In genomic region chr16:29931746-29932351, GRCm38 (mm10) we compare ENCODE assay signal across 25 mouse cellular contexts.
A peak's percentile ranks its signal among the peaks of the same experiment; 100 is the strongest.
DNase-seq lines count a peak whose midpoint lies in the region; ATAC-seq and TF ChIP-seq lines count a peak whose summit lies in the region.
"Had no signal": no experiment of that assay in that cellular context is flagged by ENCODE, and none has a peak within 500 bp of the region (broad histone marks: within the 10 kb centered on the region; RNA-seq: fewer than 3 reads in every experiment).

No protein-coding gene starts in this region.

- H3K4me3 ChIP-seq in limb, embryonic 12.5 days (replicated peaks) = no peak overlapping the region
- H3K4me3 ChIP-seq in limb, embryonic 10.5 days = no peak overlapping the region
- H3K4me3 ChIP-seq in intestine, embryonic 15.5 days (replicated peaks) = no peak overlapping the region
- no peak overlapping the region for H3K4me3 ChIP-seq in intestine, embryonic 16.5 days (ENCODE audit: low read length)
- no peak overlapping the region for H3K4me3 ChIP-seq in stomach, postnatal 0 days (ENCODE audit: low read depth, low read length)
- H3K4me3 ChIP-seq: embryonic facial prominence, embryonic 12.5 days; embryonic facial prominence, embryonic 15.5 days; gastrocnemius, adult 2 months; heart, adult 2 months; hindbrain, embryonic 10.5 days; hindbrain, embryonic 13.5 days had no signal

- peaks cover 8% of the 10 kb centered on the region for H3K4me1 ChIP-seq in limb, embryonic 12.5 days (replicated peaks)
- peaks cover 5% of the 10 kb centered on the region; the same call in 1 of the 2 replicates for H3K4me1 ChIP-seq in limb, embryonic 10.5 days
- no peaks in the 10 kb centered on the region for H3K4me1 ChIP-seq in intestine, embryonic 15.5 days (replicated peaks)
- peaks cover 19% of the 10 kb centered on the region for H3K4me1 ChIP-seq in intestine, embryonic 16.5 days (ENCODE audit: control insufficient read depth, insufficient read depth, low read length)
- H3K4me1 ChIP-seq in stomach, postnatal 0 days (replicated peaks; ENCODE audit: control insufficient read depth, insufficient read depth) = no peaks in the 10 kb centered on the region
- H3K4me1 ChIP-seq: embryonic facial prominence, embryonic 12.5 days; embryonic facial prominence, embryonic 15.5 days; hindbrain, embryonic 10.5 days had no signal

- no peak overlapping the region for H3K4me2 ChIP-seq in limb, embryonic 12.5 days
- H3K4me2 ChIP-seq in intestine, embryonic 15.5 days (replicated peaks) = no peak overlapping the region
- H3K4me2 ChIP-seq in intestine, embryonic 16.5 days (ENCODE audit: low read depth, low read length) = no peak overlapping the region
- no peak overlapping the region for H3K4me2 ChIP-seq in stomach, postnatal 0 days (replicated peaks; ENCODE audit: low read depth)
- H3K4me2 ChIP-seq: embryonic facial prominence, embryonic 12.5 days; embryonic facial prominence, embryonic 15.5 days; heart, embryonic 11.5 days; hindbrain, embryonic 13.5 days had no signal

- TF ChIP-seq EP300 in stomach, postnatal 0 days (optimal IDR thresholded peaks at IDR 0.05) = no peak

- no peak overlapping the region for H3K9ac ChIP-seq in limb, embryonic 12.5 days (replicated peaks)
- H3K9ac ChIP-seq in intestine, embryonic 15.5 days = no peak overlapping the region
- no peak overlapping the region for H3K9ac ChIP-seq in intestine, embryonic 16.5 days (ENCODE audit: low read depth, low read length)
- no peak overlapping the region for H3K9ac ChIP-seq in stomach, postnatal 0 days (ENCODE audit: low read length)
- H3K9ac ChIP-seq: embryonic facial prominence, embryonic 12.5 days; embryonic facial prominence, embryonic 15.5 days; forebrain, postnatal 0 days; hindbrain, embryonic 13.5 days had no signal

- H3K27me3 ChIP-seq in limb, embryonic 12.5 days = peaks cover 20% of the 10 kb centered on the region
- peaks cover 8% of the 10 kb centered on the region; the same call in 1 of the 2 replicates for H3K27me3 ChIP-seq in limb, embryonic 10.5 days (ENCODE audit: low read depth, poor library complexity, severe bottlenecking)
- no peaks in the 10 kb centered on the region for H3K27me3 ChIP-seq in intestine, embryonic 15.5 days (replicated peaks)
- no peaks in the 10 kb centered on the region for H3K27me3 ChIP-seq in intestine, embryonic 16.5 days (replicated peaks; ENCODE audit: control insufficient read depth, insufficient read depth, low read length)
- H3K27me3 ChIP-seq in stomach, postnatal 0 days (ENCODE audit: control insufficient read depth, insufficient read depth, low read length) = no peaks in the 10 kb centered on the region
- H3K27me3 ChIP-seq: embryonic facial prominence, embryonic 12.5 days; embryonic facial prominence, embryonic 15.5 days had no signal

- no peak for DNase-seq in limb, embryonic 10.5 days (ENCODE audit: low spot score)
- peak; percentile 32 for DNase-seq in stomach, postnatal 0 days (ENCODE audit: low spot score)
- no peak for DNase-seq in thymus, postnatal 4 days
- DNase-seq: adrenal gland, adult 2 months; adrenal gland, postnatal 14 days; cerebellum, adult 11 months; cerebellum, adult 2 months; cerebellum, adult 9-11 months; cerebellum, postnatal 25 days; forebrain, postnatal 0 days; gastrocnemius, adult 2 months; gastrocnemius, postnatal 14 days; heart, adult 2 months; heart, postnatal 36 days had no signal

- H3K27ac ChIP-seq in limb, embryonic 12.5 days = 0 out of 2 replicates have a peak overlapping the region, but pooled peaks have one; percentile 12
- no peak overlapping the region; the same call in 1 of the 2 replicates for H3K27ac ChIP-seq in limb, embryonic 10.5 days
- H3K27ac ChIP-seq in intestine, embryonic 15.5 days = peak overlapping the region; percentile 23; the same call in 1 of the 2 replicates
- H3K27ac ChIP-seq in intestine, embryonic 16.5 days (ENCODE audit: low read length) = peak overlapping the region; percentile 61
- no peak overlapping the region for H3K27ac ChIP-seq in stomach, postnatal 0 days (replicated peaks)
- H3K27ac ChIP-seq: embryonic facial prominence, embryonic 12.5 days; embryonic facial prominence, embryonic 15.5 days; gastrocnemius, adult 2 months; heart, adult 2 months; hindbrain, embryonic 10.5 days; hindbrain, embryonic 13.5 days; hindbrain, postnatal 0 days had no signal

- H3K36me3 ChIP-seq in limb, embryonic 12.5 days = no peaks in the 10 kb centered on the region
- H3K36me3 ChIP-seq in limb, embryonic 10.5 days = no peaks in the 10 kb centered on the region
- no peaks in the 10 kb centered on the region for H3K36me3 ChIP-seq in intestine, embryonic 15.5 days
- no peaks in the 10 kb centered on the region for H3K36me3 ChIP-seq in intestine, embryonic 16.5 days (ENCODE audit: control insufficient read depth, insufficient read depth, low read length)
- no peaks in the 10 kb centered on the region for H3K36me3 ChIP-seq in stomach, postnatal 0 days (ENCODE audit: control insufficient read depth, insufficient read depth, low read length)
- H3K36me3 ChIP-seq: embryonic facial prominence, embryonic 12.5 days; embryonic facial prominence, embryonic 15.5 days; hindbrain, embryonic 10.5 days; hindbrain, embryonic 13.5 days had no signal

- 77% methylated on average over 10 of the region's 10 CpGs for WGBS in limb, embryonic 12.5 days
- WGBS in limb, embryonic 10.5 days = 87% methylated on average over 10 of the region's 10 CpGs
- 68% methylated on average over 10 of the region's 10 CpGs for WGBS in intestine, embryonic 15.5 days
- WGBS in intestine, embryonic 16.5 days = 64% methylated on average over 10 of the region's 10 CpGs
- WGBS in stomach, postnatal 0 days = 58% methylated on average over 10 of the region's 10 CpGs

- ATAC-seq in limb, embryonic 12.5 days (ENCODE audit: insufficient number of reproducible peaks, insufficient read depth, low FRiP score, low TSS enrichment, low read depth) = no peak
- ATAC-seq in intestine, embryonic 15.5 days = peak; percentile 62
- ATAC-seq in intestine, embryonic 16.5 days = peak; percentile 66
- peak; percentile 73 for ATAC-seq in stomach, postnatal 0 days (ENCODE audit: low FRiP score, low TSS enrichment)
- ATAC-seq: CD4-positive, CD25-positive, alpha-beta regulatory T cell, adult 4 months; forebrain, embryonic 14.5 days; forebrain, postnatal 0 days; hindbrain, postnatal 0 days had no signal

- TF ChIP-seq CTCF in stomach, postnatal 0 days (IDR thresholded peaks at IDR 0.05; ENCODE audit: low read depth) = no peak

- H3K9me3 ChIP-seq in limb, embryonic 12.5 days = peaks cover 4% of the 10 kb centered on the region; the same call in 1 of the 2 replicates
- no peaks in the 10 kb centered on the region for H3K9me3 ChIP-seq in limb, embryonic 10.5 days (replicated peaks)
- no peaks in the 10 kb centered on the region for H3K9me3 ChIP-seq in intestine, embryonic 15.5 days
- H3K9me3 ChIP-seq in intestine, embryonic 16.5 days (ENCODE audit: control insufficient read depth, low read length) = no peaks in the 10 kb centered on the region
- no peaks in the 10 kb centered on the region for H3K9me3 ChIP-seq in stomach, postnatal 0 days (ENCODE audit: control insufficient read depth, low read length)
- H3K9me3 ChIP-seq: embryonic facial prominence, embryonic 12.5 days; embryonic facial prominence, embryonic 15.5 days; hindbrain, embryonic 10.5 days had no signal

Comparison
In these comparisons a context has a peak if more than half of its experiments do, and no peak if none do; other contexts are left out.
1. H3K27ac ChIP-seq: peak in limb, embryonic 12.5 days (single experiment), intestine, embryonic 15.5 days (single experiment) and intestine, embryonic 16.5 days (single experiment); none in limb, embryonic 10.5 days (single experiment) and stomach, postnatal 0 days (single experiment).